Mouse (Mus musculus) midbrain, embryonic 14.5 days (tissue): ENCODE results near the gene Olfr1229. TPM values are rescaled to one million over a fixed set of nuclear protein-coding genes. Genes with fewer than 3 reads are reported as not detected.

Experiments used
- ATAC-seq: fragments of 200-750 bp; cut with Nextera tagmentation; 2 replicates; pipeline ENCODE4 v1.8.0; 2017; ENCODE audit warnings: moderate number of reproducible peaks, moderate library complexity; ENCODE audit not compliant: low FRiP score, low TSS enrichment
- DNase-seq: peaks from one replicate; pipeline ENCODE4 v3.0.0-alpha.2; 2015
- H3K27ac ChIP-seq: fragments of 300-500 bp; sonication (generic); replicated peaks from 2 replicates; pipeline ENCODE4 v1.5.1; 2014; ENCODE audit warnings: mild to moderate bottlenecking, low read depth, low read length, moderate library complexity
- H3K27me3 ChIP-seq: fragments of 300-500 bp; sonication (generic); 2 replicates; pipeline ENCODE4 v1.6.1; 2014; ENCODE audit warnings: low read length, control low read depth, mixed read lengths; ENCODE audit not compliant: control insufficient read depth, insufficient read depth
- H3K36me3 ChIP-seq: fragments of 300-500 bp; sonication (generic); 2 replicates; pipeline ENCODE4 v1.6.1; 2014; ENCODE audit warnings: low read length, control low read depth; ENCODE audit not compliant: control insufficient read depth, insufficient read depth
- H3K4me1 ChIP-seq: fragments of 300-500 bp; sonication (generic); 2 replicates; pipeline ENCODE4 v1.6.1; 2014; ENCODE audit warnings: mild to moderate bottlenecking, antibody characterized with exemption, low read length, control low read depth; ENCODE audit not compliant: control insufficient read depth, insufficient read depth
- H3K4me2 ChIP-seq: fragments of 300-500 bp; sonication (generic); 2 replicates; pipeline ENCODE4 v1.6.1; 2014; ENCODE audit warnings: mild to moderate bottlenecking, low read length, moderate library complexity
- H3K4me3 ChIP-seq: fragments of 300-500 bp; sonication (generic); replicated peaks from 2 replicates; pipeline ENCODE4 v1.5.1; 2014; ENCODE audit warnings: low read depth, low read length
- H3K9ac ChIP-seq: fragments of 300-500 bp; sonication (generic); replicated peaks from 2 replicates; pipeline ENCODE4 v1.6.1; 2014; ENCODE audit warnings: mild to moderate bottlenecking, low read length, moderate library complexity
- H3K9me3 ChIP-seq: fragments of 300-500 bp; sonication (generic); 2 replicates; pipeline ENCODE4 v1.6.1; 2016; ENCODE audit warnings: low read length, control low read depth, mixed read lengths; ENCODE audit not compliant: control insufficient read depth
- WGBS: fragments of 180-500 bp; shearing (Covaris S2); extraction: QIAGEN DNeasy Blood & Tissue Kit; methylation state at CpG from one replicate; pipeline ENCODE4 v1.1.7; 2014; 5-methylcytosine and 5-hydroxymethylcytosine counted together
- polyA plus RNA-seq: library from polyadenylated mRNA; unstranded; fragments of >200 nt; fragmentation: Nextera tagmentation; extraction: Ambion mirVana; gene quantifications from 2 replicates; pipeline ENCODE4 v1.2.1, GENCODE M21; 2014

The Olfr1229 gene
- polyA plus RNA-seq, result not detected in 2 replicates

DNA sequence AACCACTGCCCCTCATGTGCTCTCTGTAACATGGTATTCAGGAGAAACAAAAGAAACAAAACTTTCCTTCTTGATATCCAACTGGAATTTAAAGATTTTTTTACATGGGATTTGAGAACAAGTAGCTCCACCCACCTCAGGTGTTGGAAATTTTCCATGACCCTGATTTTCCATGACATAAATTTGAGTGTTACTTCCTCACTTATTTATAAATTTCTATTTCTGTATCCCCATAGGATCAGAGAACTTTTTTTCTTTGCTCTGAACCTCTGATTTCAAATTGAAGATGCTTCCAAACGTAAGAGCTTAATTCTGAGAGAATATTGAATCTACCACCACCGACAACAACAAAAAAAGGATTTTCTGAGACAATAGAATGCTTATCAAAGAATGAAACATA, at the start of gene Olfr1229:
Olfr1229 (minus strand) TSS at position 101 of the 400 bp plus-strand sequence.
- H3K9ac ChIP-seq, result no peak within 1 kb of the TSS
- no peaks in the 10 kb centered on the region for H3K27me3 ChIP-seq
- no peak within 1 kb of the TSS for H3K4me3 ChIP-seq
- ATAC-seq, result no peak
- H3K36me3 ChIP-seq, result no peaks in the 10 kb centered on the region
- DNase-seq, result no peak
- H3K27ac ChIP-seq, result no peak within 1 kb of the TSS
- no peak within 1 kb of the TSS for H3K4me2 ChIP-seq
- H3K9me3 ChIP-seq, result no peaks in the 10 kb centered on the region
- H3K4me1 ChIP-seq, result no peaks in the 10 kb centered on the region
- 73% methylated on average over 2 of the region's 2 CpGs for WGBS

DNA sequence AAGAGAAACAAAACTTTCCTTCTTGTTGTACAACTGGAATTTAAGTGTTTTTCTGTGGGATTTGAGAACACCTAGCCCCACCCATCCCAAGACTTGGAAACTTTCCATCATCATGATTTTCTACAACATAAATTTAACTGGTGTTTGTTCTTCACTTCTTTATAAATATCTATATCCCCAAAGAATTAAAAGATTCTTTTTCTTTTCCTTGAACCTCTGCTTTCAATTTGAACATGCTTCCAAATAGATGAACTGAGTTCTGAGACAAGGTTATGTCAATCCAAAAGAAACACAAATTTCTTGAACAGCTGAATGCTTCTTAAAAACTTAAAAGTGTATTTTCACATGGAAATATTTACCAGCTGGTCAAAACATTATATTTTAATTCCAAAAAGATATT, 41.8 kb upstream of the Olfr1229 start, which contains the start of gene Olfr1232:
Olfr1232 (minus strand) TSS at position 101 of the 400 bp plus-strand sequence.
- H3K4me2 ChIP-seq, result no peak within 1 kb of the TSS
- no peak within 1 kb of the TSS for H3K9ac ChIP-seq
- DNase-seq (no peak), ATAC-seq (no peak)
- no peaks in the 10 kb centered on the region for H3K36me3 ChIP-seq
- H3K4me1 ChIP-seq, result no peaks in the 10 kb centered on the region
- H3K27me3 ChIP-seq, result no peaks in the 10 kb centered on the region
- no peak within 1 kb of the TSS for H3K27ac ChIP-seq
- H3K9me3 ChIP-seq, result no peaks in the 10 kb centered on the region
- no peak within 1 kb of the TSS for H3K4me3 ChIP-seq

DNA sequence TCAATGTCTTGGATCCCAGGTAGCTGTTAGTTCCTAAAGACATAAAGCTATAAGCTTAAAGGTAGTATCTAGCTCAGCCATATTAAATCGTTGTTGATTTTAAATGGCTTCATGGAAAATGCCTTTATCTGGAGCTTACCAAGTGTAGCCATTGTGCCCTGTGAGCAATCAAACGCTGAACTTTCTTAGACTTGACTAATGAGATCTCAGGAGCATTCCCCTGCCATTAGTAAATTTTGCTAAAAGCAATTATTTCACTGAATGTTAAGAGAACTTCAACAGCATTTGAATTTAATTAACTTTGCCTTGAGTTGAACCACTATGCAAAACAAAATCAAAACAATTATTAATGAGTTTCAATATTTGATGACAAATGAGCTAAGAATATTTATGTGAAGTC, 19.2 kb upstream of the Olfr1229 start, which contains the start of gene Olfr1231:
Olfr1231 (minus strand) TSS at position 101 of the 400 bp plus-strand sequence.
- Histone ChIP-seq H3K4me1 (no peaks in the 10 kb centered on the region), H3K9me3 (no peaks in the 10 kb centered on the region), H3K4me3 (no peak within 1 kb of the TSS), H3K27me3 (no peaks in the 10 kb centered on the region), H3K36me3 (no peaks in the 10 kb centered on the region), H3K27ac (no peak within 1 kb of the TSS), H3K9ac (no peak within 1 kb of the TSS), H3K4me2 (no peak within 1 kb of the TSS)
- peak; percentile 19 for DNase-seq
- ATAC-seq, result no peak
- 66% methylated on average over 2 of the region's 2 CpGs for WGBS

DNA sequence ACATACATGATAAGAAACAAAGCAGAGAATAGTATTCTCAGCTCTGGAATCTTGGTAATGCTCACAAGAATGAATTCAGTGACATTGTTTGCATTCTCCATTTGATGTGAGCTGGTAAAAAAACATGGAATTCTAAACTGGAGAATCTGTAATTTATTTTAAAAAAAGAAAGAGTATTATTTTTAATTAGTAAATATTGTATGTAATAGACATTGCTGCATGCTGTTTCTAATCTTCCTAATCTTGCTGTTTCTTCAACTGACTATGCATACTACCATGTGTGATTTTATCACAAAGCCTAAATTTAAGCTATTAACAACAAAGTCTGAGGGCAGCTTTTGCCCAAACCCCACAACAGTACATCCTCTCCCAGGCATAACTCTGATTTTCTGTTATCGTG, 9.4 kb upstream of the Olfr1229 start, which contains the start of gene Olfr1230:
Olfr1230 (minus strand) TSS at position 101 of the 400 bp plus-strand sequence.
- H3K4me3 ChIP-seq, result no peak within 1 kb of the TSS
- 90% methylated on average over 1 of the region's 1 CpGs for WGBS
- H3K9ac ChIP-seq, result no peak within 1 kb of the TSS

DNA sequence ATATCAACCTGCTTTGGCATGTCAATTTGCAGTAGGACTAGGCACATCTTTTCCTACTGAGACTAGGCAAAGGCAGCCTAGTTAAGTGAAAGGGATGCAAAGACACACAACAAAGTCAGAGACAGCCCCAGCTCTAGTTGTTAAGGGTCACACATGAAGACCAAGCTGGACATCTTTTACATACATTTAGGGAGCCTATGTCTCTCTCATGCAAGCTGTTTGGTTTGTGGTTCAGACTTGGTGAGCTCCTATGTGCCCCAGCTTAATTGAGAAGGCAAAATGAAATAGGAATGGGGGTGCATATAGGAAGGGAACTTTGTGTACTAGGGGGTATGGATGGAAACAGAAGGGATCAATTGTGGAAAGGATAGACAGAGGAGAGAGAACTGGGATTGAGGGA, 33.9 kb downstream of the Olfr1229 start, which contains the start of gene Olfr1228:
Olfr1228 (minus strand) TSS at position 101 of the 400 bp plus-strand sequence.
- Histone ChIP-seq H3K27me3 (no peaks in the 10 kb centered on the region), H3K9ac (no peak within 1 kb of the TSS), H3K36me3 (no peaks in the 10 kb centered on the region), H3K4me2 (no peak within 1 kb of the TSS), H3K4me1 (no peaks in the 10 kb centered on the region), H3K4me3 (no peak within 1 kb of the TSS), H3K9me3 (no peaks in the 10 kb centered on the region), H3K27ac (no peak within 1 kb of the TSS)
- no peak for ATAC-seq
- DNase-seq, result no peak

More for the DNA sequence above, 9.4 kb upstream of the Olfr1229 start, which contains the start of gene Olfr1230:
- Histone ChIP-seq H3K36me3 (no peaks in the 10 kb centered on the region), H3K4me1 (no peaks in the 10 kb centered on the region), H3K4me2 (no peak within 1 kb of the TSS), H3K27me3 (no peaks in the 10 kb centered on the region), H3K27ac (no peak within 1 kb of the TSS), H3K9me3 (no peaks in the 10 kb centered on the region)
- ATAC-seq (no peak), DNase-seq (no peak)

Other genes starting within 250 kb of the Olfr1229 start
- not detected in 2 replicates for gene Olfr1218, start 226.8 kb downstream of the Olfr1229 start, polyA plus RNA-seq
- gene Olfr1219, start 204.5 kb downstream of the Olfr1229 start, polyA plus RNA-seq, result not detected in 2 replicates
- gene Olfr1220, start 181.2 kb downstream of the Olfr1229 start, polyA plus RNA-seq, result not detected in 2 replicates
- not detected in 2 replicates for gene Olfr1221, start 170.7 kb downstream of the Olfr1229 start, polyA plus RNA-seq
- not detected in 2 replicates for gene Olfr1222, start 155.0 kb downstream of the Olfr1229 start, polyA plus RNA-seq
- not detected in 2 replicates for gene Olfr1223, start 136.5 kb downstream of the Olfr1229 start, polyA plus RNA-seq
- gene Olfr1224-ps1, start 123.9 kb downstream of the Olfr1229 start, polyA plus RNA-seq, result not detected in 2 replicates
- gene Olfr1225, start 113.3 kb downstream of the Olfr1229 start, polyA plus RNA-seq, result not detected in 2 replicates
- gene Olfr1226, start 88.0 kb downstream of the Olfr1229 start, polyA plus RNA-seq, result not detected in 2 replicates
- not detected in 2 replicates for gene Olfr1228, start 34.0 kb downstream of the Olfr1229 start, polyA plus RNA-seq
- gene Olfr1230, start 9.3 kb upstream of the Olfr1229 start, polyA plus RNA-seq, result not detected in 2 replicates
- not detected in 2 replicates for gene Olfr1231, start 19.1 kb upstream of the Olfr1229 start, polyA plus RNA-seq
- gene Olfr1232, start 41.7 kb upstream of the Olfr1229 start, polyA plus RNA-seq, result not detected in 2 replicates
- gene Olfr1233, start 54.4 kb upstream of the Olfr1229 start, polyA plus RNA-seq, result not detected in 2 replicates
- gene Olfr1234, start 76.9 kb upstream of the Olfr1229 start, polyA plus RNA-seq, result not detected in 2 replicates
- not detected in 2 replicates for gene Olfr1238, start 121.7 kb upstream of the Olfr1229 start, polyA plus RNA-seq
- gene Olfr1239, start 132.4 kb upstream of the Olfr1229 start, polyA plus RNA-seq, result not detected in 2 replicates
- gene Olfr1240, start 155.0 kb upstream of the Olfr1229 start, polyA plus RNA-seq, result not detected in 2 replicates
- gene Olfr1241, start 199.1 kb upstream of the Olfr1229 start, polyA plus RNA-seq, result not detected in 2 replicates
- not detected in 2 replicates for gene Olfr1242, start 210.3 kb upstream of the Olfr1229 start, polyA plus RNA-seq
- not detected in 2 replicates for gene Olfr1243, start 243.5 kb upstream of the Olfr1229 start, polyA plus RNA-seq